Mouse (Mus musculus) right cerebral cortex, postnatal 4 days (tissue): ENCODE results near the gene Lrrc58.

Experiments used
- DNase-seq: peaks from one replicate; pipeline ENCODE4 v3.0.0-alpha.2; 2022

Gene Lrrc58

GRCm38 (mm10) chr16:37929006-37929405 is 60.8 kb downstream of the Lrrc58 start:
- DNase-seq: no peak

- DNase-seq: no peak
Measured at GRCm38 (mm10) chr16:37929626-37930025, 61.4 kb downstream of the Lrrc58 start.

- DNase-seq: no peak
Measured at GRCm38 (mm10) chr16:37934932-37935331, 66.7 kb downstream of the Lrrc58 start.

- no peak for DNase-seq
Measured at GRCm38 (mm10) chr16:37937276-37937675, 69.1 kb downstream of the Lrrc58 start.
